Mouse (Mus musculus) kidney, embryonic 14.5 days (tissue): ENCODE data around the gene Adamts4. TPM values are rescaled to one million over a fixed set of nuclear protein-coding genes. Genes with fewer than 3 reads are reported as not detected.

ENCODE experiments used
- ATAC-seq: fragments of 200-750 bp; cut with Nextera tagmentation; 2 replicates; pipeline ENCODE4 v1.8.0; 2017; ENCODE audit warnings: moderate number of reproducible peaks, mild to moderate bottlenecking, moderate TSS enrichment, moderate library complexity; ENCODE audit not compliant: low FRiP score, low TSS enrichment
- H3K27ac ChIP-seq: fragments of 300-500 bp; sonication (generic); 2 replicates; pipeline ENCODE4 v1.5.1; 2014; ENCODE audit warnings: low read depth, mild to moderate bottlenecking, low read length, moderate library complexity, mixed read lengths
- H3K27me3 ChIP-seq: fragments of 300-500 bp; sonication (generic); 2 replicates; pipeline ENCODE4 v1.6.1; 2014; ENCODE audit warnings: mild to moderate bottlenecking, low read length; ENCODE audit not compliant: control insufficient read depth, insufficient read depth
- H3K36me3 ChIP-seq: fragments of 300-500 bp; sonication (generic); 2 replicates; pipeline ENCODE4 v1.6.1; 2014; ENCODE audit warnings: low read length, mixed read lengths; ENCODE audit not compliant: control insufficient read depth, insufficient read depth
- H3K4me1 ChIP-seq: fragments of 300-500 bp; sonication (generic); 2 replicates; pipeline ENCODE4 v1.6.1; 2014; ENCODE audit warnings: low read length, mixed read lengths; ENCODE audit not compliant: control insufficient read depth, insufficient read depth
- H3K4me2 ChIP-seq: fragments of 300-500 bp; sonication (generic); replicated peaks from 2 replicates; pipeline ENCODE4 v1.6.1; 2014; ENCODE audit warnings: low read depth, mild to moderate bottlenecking, low read length
- H3K4me3 ChIP-seq: fragments of 300-500 bp; sonication (generic); 2 replicates; pipeline ENCODE4 v1.5.1; 2014; ENCODE audit warnings: mild to moderate bottlenecking, low read length
- H3K9ac ChIP-seq: fragments of 300-500 bp; sonication (generic); 2 replicates; pipeline ENCODE4 v1.6.1; 2014; ENCODE audit warnings: low read depth, mild to moderate bottlenecking, low read length, moderate library complexity
- H3K9me3 ChIP-seq: fragments of 300-500 bp; sonication (generic); 2 replicates; pipeline ENCODE4 v1.6.1; 2016; ENCODE audit warnings: low read length; ENCODE audit not compliant: control insufficient read depth
- WGBS: fragments of 180-500 bp; shearing (Covaris S2); extraction: QIAGEN DNeasy Blood & Tissue Kit; methylation state at CpG from one replicate; pipeline ENCODE4 v1.1.7; 2014; 5-methylcytosine and 5-hydroxymethylcytosine counted together
- polyA plus RNA-seq: library from polyadenylated mRNA; unstranded; fragments of >200 nt; fragmentation: Nextera tagmentation; extraction: Ambion mirVana; gene quantifications from 2 replicates; pipeline ENCODE4 v1.2.1, GENCODE M21; 2014

Gene Adamts4
- polyA plus RNA-seq, 1 experiment from 2014 or later = 6.9 TPM

- no peak overlapping the region for H3K4me3 ChIP-seq
- peaks cover 38% of the 10 kb centered on the region for H3K4me1 ChIP-seq
Measured at GRCm38 (mm10) chr1:171247916-171248315, 2.3 kb upstream of the Adamts4 start.

GRCm38 (mm10) chr1:171248386-171249226, 1.6 kb upstream of the Adamts4 start:
- Histone ChIP-seq H3K4me2 (peak overlapping the region; percentile 45; the same call in 1 of the 2 replicates), H3K9me3 (no peaks in the 10 kb centered on the region), H3K4me3 (no peak overlapping the region), H3K27me3 (no peaks in the 10 kb centered on the region), H3K36me3 (peaks cover 14% of the 10 kb centered on the region), H3K4me1 (peaks cover 38% of the 10 kb centered on the region), H3K9ac (no peak overlapping the region), H3K27ac (peak overlapping the region; percentile 60)
- no peak for ATAC-seq
- 19% methylated on average over 3 of the region's 3 CpGs for WGBS

More at GRCm38 (mm10) chr1:171247916-171248315, 2.3 kb upstream of the Adamts4 start:
- WGBS = 27% methylated on average over 4 of the region's 4 CpGs
- Histone ChIP-seq H3K27me3 (no peaks in the 10 kb centered on the region), H3K36me3 (peaks cover 21% of the 10 kb centered on the region), H3K27ac (peak overlapping the region; percentile 60), H3K9me3 (no peaks in the 10 kb centered on the region), H3K9ac (peak overlapping the region; percentile 1; the same call in 1 of the 2 replicates), H3K4me2 (peak overlapping the region; percentile 45)
- no peak for ATAC-seq

- 7% methylated on average over 26 of the region's 26 CpGs for WGBS
- H3K36me3 ChIP-seq = peaks cover 6% of the 10 kb centered on the region
- peak within 1 kb of the TSS; percentile 54 for H3K9ac ChIP-seq
- H3K4me2 ChIP-seq = peak within 1 kb of the TSS; percentile 66
- H3K4me1 ChIP-seq = peaks cover 35% of the 10 kb centered on the region
- ATAC-seq = 0 out of 2 replicates have a peak, but pooled peaks have one; percentile 5
- no peaks in the 10 kb centered on the region for H3K27me3 ChIP-seq
- peak within 1 kb of the TSS; percentile 41 for H3K4me3 ChIP-seq
- H3K9me3 ChIP-seq = no peaks in the 10 kb centered on the region
- H3K27ac ChIP-seq = peak within 1 kb of the TSS; percentile 89
Measured at GRCm38 (mm10) chr1:171250680-171251593, 716 bp downstream of the Adamts4 start, which contains the start of gene Ndufs2. Gene Ndufs2 (minus strand): TSS chr1:171251388.

- peak overlapping the region; percentile 89 for H3K27ac ChIP-seq
- H3K9me3 ChIP-seq = no peaks in the 10 kb centered on the region
- H3K4me1 ChIP-seq = peaks cover 33% of the 10 kb centered on the region
- WGBS = 2% methylated on average over 13 of the region's 13 CpGs
- H3K9ac ChIP-seq = peak overlapping the region; percentile 54; the same call in 1 of the 2 replicates
- H3K4me2 ChIP-seq = peak overlapping the region; percentile 66
- ATAC-seq = peak; percentile 29; the same call in 1 of the 2 replicates
- peaks cover 6% of the 10 kb centered on the region for H3K36me3 ChIP-seq
- peak overlapping the region; percentile 41 for H3K4me3 ChIP-seq
- no peaks in the 10 kb centered on the region for H3K27me3 ChIP-seq
Measured at GRCm38 (mm10) chr1:171251594-171252324, 1.5 kb downstream of the Adamts4 start.

- Histone ChIP-seq H3K4me2 (peak overlapping the region; percentile 66), H3K4me1 (peaks cover 33% of the 10 kb centered on the region), H3K36me3 (peaks cover 6% of the 10 kb centered on the region), H3K9me3 (no peaks in the 10 kb centered on the region), H3K4me3 (peak overlapping the region; percentile 41; the same call in 1 of the 2 replicates), H3K9ac (no peak overlapping the region), H3K27me3 (no peaks in the 10 kb centered on the region), H3K27ac (peak overlapping the region; percentile 89; the same call in 1 of the 2 replicates)
- WGBS = 50% methylated on average over 17 of the region's 17 CpGs
- ATAC-seq = no peak
Measured at GRCm38 (mm10) chr1:171252415-171252814, 2.2 kb downstream of the Adamts4 start.

- no peak overlapping the region for H3K27ac ChIP-seq
- H3K4me3 ChIP-seq = no peak overlapping the region
- H3K9me3 ChIP-seq = no peaks in the 10 kb centered on the region
- 89% methylated on average over 24 of the region's 24 CpGs for whole genome bisulfite sequencing
- H3K9ac ChIP-seq = no peak overlapping the region
- no peak overlapping the region for H3K4me2 ChIP-seq
- H3K27me3 ChIP-seq = no peaks in the 10 kb centered on the region
- H3K4me1 ChIP-seq = peaks cover 10% of the 10 kb centered on the region
- ATAC-seq = no peak
- H3K36me3 ChIP-seq = peaks cover 13% of the 10 kb centered on the region
Measured at GRCm38 (mm10) chr1:171256095-171256818, 6.0 kb downstream of the Adamts4 start.

GRCm38 (mm10) chr1:171256937-171257548, 6.8 kb downstream of the Adamts4 start:
- no peak overlapping the region for H3K9ac ChIP-seq
- ATAC-seq = no peak
- H3K36me3 ChIP-seq = peaks cover 13% of the 10 kb centered on the region
- peaks cover 11% of the 10 kb centered on the region; the same call in 1 of the 2 replicates for H3K4me1 ChIP-seq
- H3K4me3 ChIP-seq = no peak overlapping the region
- H3K27ac ChIP-seq = no peak overlapping the region
- no peaks in the 10 kb centered on the region for H3K9me3 ChIP-seq
- no peaks in the 10 kb centered on the region for H3K27me3 ChIP-seq
- WGBS = 71% methylated on average over 15 of the region's 15 CpGs
- no peak overlapping the region for H3K4me2 ChIP-seq
